Mouse (Mus musculus) ES-Bruce4 (cell line): ENCODE measurements at regions not wholly inside any gene's neighbourhood (a gene's known extent, or its start where the extent isn't known, plus 50 kb on each side); places are given as distances from the start of the nearest gene placed in this dataset.

Source experiments
- CTCF ChIP-seq: IDR thresholded peaks from one replicate; pipeline ENCODE4 v1.8.1; 2011; ENCODE audit warnings: low read depth, low read length
- EP300 ChIP-seq: IDR thresholded peaks from 2 replicates; pipeline ENCODE4 v1.6.1; 2011; ENCODE audit warnings: low read depth, low read length; ENCODE audit not compliant: insufficient read depth
- POLR2A ChIP-seq: IDR thresholded peaks from one replicate; pipeline ENCODE4 v1.8.1; 2011; ENCODE audit warnings: low read length; ENCODE audit not compliant: insufficient read depth

DNA sequence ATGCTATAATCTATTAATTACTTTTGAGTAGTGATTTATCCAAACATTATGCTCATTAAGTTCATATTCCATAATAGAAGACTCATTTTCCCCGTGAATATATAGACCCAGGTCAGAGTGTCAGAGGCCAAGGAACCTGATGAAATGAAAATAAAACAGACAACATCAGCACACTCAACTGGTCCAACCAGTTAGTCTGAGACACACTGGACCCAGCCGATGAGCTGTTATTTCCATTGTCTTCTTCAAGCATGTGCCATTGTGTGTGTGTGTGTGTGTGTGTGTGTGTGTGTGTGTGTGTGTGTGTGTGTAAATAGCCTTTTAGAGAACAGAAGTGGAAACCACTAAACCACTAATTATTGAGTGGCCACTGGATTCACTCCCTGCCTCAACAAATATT is 202.6 kb downstream of the Gm826 start:
- TF ChIP-seq EP300 (no peak), POLR2A (no peak), CTCF (no peak)
